In genomic region chr6:121553501-121554132, GRCm38 (mm10) we compare ENCODE assay signal across 24 mouse cellular contexts.
DNase-seq lines count a peak whose midpoint lies in the region; ATAC-seq lines count a peak whose summit lies in the region.
"Had no signal": no experiment of that assay in that cellular context is flagged by ENCODE, and none has a peak within 500 bp of the region (broad histone marks: within the 10 kb centered on the region; RNA-seq: fewer than 3 reads in every experiment).

No protein-coding gene starts in this region.

- H3K4me3 ChIP-seq in hindbrain, embryonic 14.5 days (replicated peaks; ENCODE audit: low read length), result no peak overlapping the region
- H3K4me3 ChIP-seq in hindbrain, embryonic 12.5 days, result no peak overlapping the region
- no peak overlapping the region for H3K4me3 ChIP-seq in hindbrain, embryonic 16.5 days (ENCODE audit: low read length)
- H3K4me3 ChIP-seq in hindbrain, embryonic 13.5 days, result no peak overlapping the region
- H3K4me3 ChIP-seq in neural tube, embryonic 12.5 days, result no peak overlapping the region
- no peak overlapping the region for H3K4me3 ChIP-seq in neural tube, embryonic 15.5 days (replicated peaks)
- H3K4me3 ChIP-seq: embryonic facial prominence, embryonic 10.5 days; embryonic facial prominence, embryonic 12.5 days; forebrain, embryonic 13.5 days had no signal

- no peaks in the 10 kb centered on the region for H3K4me1 ChIP-seq in hindbrain, embryonic 14.5 days (replicated peaks; ENCODE audit: control insufficient read depth, insufficient read depth, low read length)
- H3K4me1 ChIP-seq in hindbrain, embryonic 12.5 days, result no peaks in the 10 kb centered on the region
- no peaks in the 10 kb centered on the region for H3K4me1 ChIP-seq in hindbrain, embryonic 16.5 days (ENCODE audit: control insufficient read depth, insufficient read depth, low read depth, low read length)
- 0 out of 2 replicates have a peak, but pooled peaks cover 3% of the 10 kb centered on the region for H3K4me1 ChIP-seq in hindbrain, embryonic 13.5 days (replicated peaks)
- H3K4me1 ChIP-seq in neural tube, embryonic 12.5 days, result no peaks in the 10 kb centered on the region
- H3K4me1 ChIP-seq in neural tube, embryonic 15.5 days, result 0 out of 2 replicates have a peak, but pooled peaks cover 3% of the 10 kb centered on the region
- H3K4me1 ChIP-seq: embryonic facial prominence, embryonic 10.5 days; embryonic facial prominence, embryonic 12.5 days; forebrain, embryonic 13.5 days had no signal

- H3K9ac ChIP-seq in hindbrain, embryonic 14.5 days, result no peak overlapping the region
- H3K9ac ChIP-seq in hindbrain, embryonic 12.5 days, result no peak overlapping the region
- no peak overlapping the region for H3K9ac ChIP-seq in hindbrain, embryonic 16.5 days (ENCODE audit: low read depth, low read length)
- no peak overlapping the region for H3K9ac ChIP-seq in hindbrain, embryonic 13.5 days
- no peak overlapping the region for H3K9ac ChIP-seq in neural tube, embryonic 12.5 days
- no peak overlapping the region for H3K9ac ChIP-seq in neural tube, embryonic 15.5 days (replicated peaks)
- H3K9ac ChIP-seq: embryonic facial prominence, embryonic 12.5 days; forebrain, embryonic 13.5 days had no signal

- no peaks in the 10 kb centered on the region for H3K27me3 ChIP-seq in hindbrain, embryonic 14.5 days (ENCODE audit: control insufficient read depth, insufficient read depth, low read length)
- H3K27me3 ChIP-seq in hindbrain, embryonic 12.5 days, result no peaks in the 10 kb centered on the region
- no peaks in the 10 kb centered on the region for H3K27me3 ChIP-seq in hindbrain, embryonic 16.5 days (replicated peaks; ENCODE audit: control insufficient read depth, insufficient read depth, low read length)
- H3K27me3 ChIP-seq in hindbrain, embryonic 13.5 days, result no peaks in the 10 kb centered on the region
- no peaks in the 10 kb centered on the region for H3K27me3 ChIP-seq in neural tube, embryonic 12.5 days (replicated peaks)
- no peaks in the 10 kb centered on the region for H3K27me3 ChIP-seq in neural tube, embryonic 15.5 days (replicated peaks)
- H3K27me3 ChIP-seq: embryonic facial prominence, embryonic 12.5 days; forebrain, embryonic 13.5 days had no signal

- no peak overlapping the region for H3K4me2 ChIP-seq in hindbrain, embryonic 14.5 days (replicated peaks)
- no peak overlapping the region for H3K4me2 ChIP-seq in hindbrain, embryonic 12.5 days (replicated peaks)
- no peak overlapping the region for H3K4me2 ChIP-seq in hindbrain, embryonic 16.5 days (ENCODE audit: low read length)
- no peak overlapping the region for H3K4me2 ChIP-seq in hindbrain, embryonic 13.5 days
- no peak overlapping the region for H3K4me2 ChIP-seq in neural tube, embryonic 12.5 days (replicated peaks)
- H3K4me2 ChIP-seq in neural tube, embryonic 15.5 days, result no peak overlapping the region
- H3K4me2 ChIP-seq: embryonic facial prominence, embryonic 12.5 days; forebrain, embryonic 13.5 days had no signal

- no peaks in the 10 kb centered on the region for H3K9me3 ChIP-seq in hindbrain, embryonic 14.5 days (ENCODE audit: control insufficient read depth, low read length)
- H3K9me3 ChIP-seq in hindbrain, embryonic 12.5 days (replicated peaks), result no peaks in the 10 kb centered on the region
- H3K9me3 ChIP-seq in hindbrain, embryonic 16.5 days (ENCODE audit: control insufficient read depth, low read length), result no peaks in the 10 kb centered on the region
- no peaks in the 10 kb centered on the region for H3K9me3 ChIP-seq in hindbrain, embryonic 13.5 days
- H3K9me3 ChIP-seq in neural tube, embryonic 12.5 days, result no peaks in the 10 kb centered on the region
- no peaks in the 10 kb centered on the region for H3K9me3 ChIP-seq in neural tube, embryonic 15.5 days (replicated peaks)
- H3K9me3 ChIP-seq: embryonic facial prominence, embryonic 10.5 days; embryonic facial prominence, embryonic 12.5 days; forebrain, embryonic 13.5 days; G1E had no signal

- no peaks in the 10 kb centered on the region for H3K36me3 ChIP-seq in hindbrain, embryonic 14.5 days (replicated peaks; ENCODE audit: control insufficient read depth, insufficient read depth)
- no peaks in the 10 kb centered on the region for H3K36me3 ChIP-seq in hindbrain, embryonic 12.5 days
- H3K36me3 ChIP-seq in hindbrain, embryonic 16.5 days (ENCODE audit: control insufficient read depth, insufficient read depth, low read length), result no peaks in the 10 kb centered on the region
- H3K36me3 ChIP-seq in hindbrain, embryonic 13.5 days, result no peaks in the 10 kb centered on the region
- H3K36me3 ChIP-seq in neural tube, embryonic 12.5 days, result no peaks in the 10 kb centered on the region
- H3K36me3 ChIP-seq in neural tube, embryonic 15.5 days, result no peaks in the 10 kb centered on the region
- H3K36me3 ChIP-seq: embryonic facial prominence, embryonic 10.5 days; embryonic facial prominence, embryonic 12.5 days; G1E had no signal

- no peak for DNase-seq in hindbrain, embryonic 14.5 days (ENCODE audit: low spot score)
- no peak for DNase-seq in neural tube, embryonic 10.5 days (ENCODE audit: extremely low spot score, low spot score)
- no peak for DNase-seq in spleen, postnatal 4 days (ENCODE audit: low spot score in 2 of 2)
- DNase-seq: adrenal gland, adult 8-10 months; adrenal gland, postnatal 14 days; adrenal gland, postnatal 36 days; B cell, adult 2 months; cerebellum, adult 11-12 months; cerebellum, adult 2 months; cerebellum, adult 9-10 months; cerebellum, postnatal 10 days; cerebellum, postnatal 25 days had no signal

- ATAC-seq in hindbrain, embryonic 14.5 days (ENCODE audit: low FRiP score), result 0 out of 2 replicates have a peak, but pooled peaks have one; percentile 65
- no peak for ATAC-seq in hindbrain, embryonic 12.5 days (ENCODE audit: low FRiP score)
- peak; percentile 34; the same call in 1 of the 2 replicates for ATAC-seq in hindbrain, embryonic 16.5 days
- ATAC-seq in hindbrain, embryonic 13.5 days (ENCODE audit: low FRiP score), result no peak
- ATAC-seq in neural tube, embryonic 12.5 days (ENCODE audit: low FRiP score, low read depth), result peak; percentile 63; the same call in 1 of the 2 replicates
- peak; percentile 85 for ATAC-seq in neural tube, embryonic 15.5 days (ENCODE audit: low FRiP score)
- ATAC-seq: activated CD4-positive, CD25-positive, alpha-beta regulatory T cell, adult 4 months; CD4-positive, CD25-positive, alpha-beta regulatory T cell, adult 4 months; forebrain, embryonic 13.5 days; Patski had no signal

- no peak overlapping the region for H3K27ac ChIP-seq in hindbrain, embryonic 14.5 days
- no peak overlapping the region for H3K27ac ChIP-seq in hindbrain, embryonic 12.5 days
- no peak overlapping the region for H3K27ac ChIP-seq in hindbrain, embryonic 16.5 days (ENCODE audit: low read depth, low read length)
- no peak overlapping the region for H3K27ac ChIP-seq in hindbrain, embryonic 13.5 days
- no peak overlapping the region for H3K27ac ChIP-seq in neural tube, embryonic 12.5 days
- peak overlapping the region; percentile 37; the same call in 1 of the 2 replicates for H3K27ac ChIP-seq in neural tube, embryonic 15.5 days (replicated peaks)
- H3K27ac ChIP-seq: embryonic facial prominence, embryonic 10.5 days; embryonic facial prominence, embryonic 12.5 days; forebrain, embryonic 13.5 days had no signal

- WGBS in hindbrain, embryonic 14.5 days, result 74% methylated on average over 2 of the region's 2 CpGs
- WGBS in hindbrain, embryonic 12.5 days, result 81% methylated on average over 2 of the region's 2 CpGs
- WGBS in hindbrain, embryonic 16.5 days, result 94% methylated on average over 2 of the region's 2 CpGs
- 71% methylated on average over 2 of the region's 2 CpGs for WGBS in hindbrain, embryonic 13.5 days
- 82% methylated on average over 2 of the region's 2 CpGs for WGBS in neural tube, embryonic 12.5 days
- 51% methylated on average over 2 of the region's 2 CpGs for WGBS in neural tube, embryonic 15.5 days

Comparison
In these comparisons a context has a peak if more than half of its experiments do, and no peak if none do; other contexts are left out.
1. ATAC-seq: peak in hindbrain, embryonic 14.5 days (single experiment), hindbrain, embryonic 16.5 days (single experiment), neural tube, embryonic 12.5 days (single experiment) and neural tube, embryonic 15.5 days (single experiment); none in hindbrain, embryonic 12.5 days (single experiment) and hindbrain, embryonic 13.5 days (single experiment).